Mouse (Mus musculus) lung, embryonic 16.5 days (tissue): ENCODE measurements at regions not wholly inside any gene's neighbourhood (a gene's known extent, or its start where the extent isn't known, plus 50 kb on each side); places are given as distances from the start of the nearest gene placed in this dataset.
A peak's percentile ranks its signal among the peaks of the same experiment; 100 is the strongest.

Source experiments
- ATAC-seq: fragments of 200-750 bp; cut with Nextera tagmentation; 2 replicates; pipeline ENCODE4 v1.8.0; 2017; ENCODE audit warnings: low read depth, mild to moderate bottlenecking, moderate library complexity
- H3K27ac ChIP-seq: fragments of 300-500 bp; sonication (generic); 2 replicates; pipeline ENCODE4 v1.5.1; 2014; ENCODE audit warnings: mild to moderate bottlenecking, control low read depth, low read length
- H3K27me3 ChIP-seq: fragments of 300-500 bp; sonication (generic); 2 replicates; pipeline ENCODE4 v1.6.1; 2014; ENCODE audit warnings: low read depth, low read length, mixed read lengths; ENCODE audit not compliant: control insufficient read depth, insufficient read depth
- H3K36me3 ChIP-seq: fragments of 300-500 bp; sonication (generic); 2 replicates; pipeline ENCODE4 v1.6.1; 2014; ENCODE audit warnings: low read length; ENCODE audit not compliant: control insufficient read depth, insufficient read depth
- H3K4me1 ChIP-seq: fragments of 300-500 bp; sonication (generic); replicated peaks from 2 replicates; pipeline ENCODE4 v1.6.1; 2014; ENCODE audit warnings: low read length, mixed read lengths; ENCODE audit not compliant: control insufficient read depth, insufficient read depth
- H3K4me2 ChIP-seq: fragments of 300-500 bp; sonication (generic); 2 replicates; pipeline ENCODE4 v1.6.1; 2014; ENCODE audit warnings: low read depth, low read length, control low read depth
- H3K4me3 ChIP-seq: fragments of 300-500 bp; sonication (generic); 2 replicates; pipeline ENCODE4 v1.5.1; 2014; ENCODE audit warnings: mild to moderate bottlenecking, low read length, control low read depth
- H3K9ac ChIP-seq: fragments of 300-500 bp; sonication (generic); 2 replicates; pipeline ENCODE4 v1.6.1; 2014; ENCODE audit warnings: low read length, control low read depth
- H3K9me3 ChIP-seq: fragments of 300-500 bp; sonication (generic); 2 replicates; pipeline ENCODE4 v1.6.1; 2016; ENCODE audit warnings: low read length; ENCODE audit not compliant: control insufficient read depth
- WGBS: fragments of 180-500 bp; shearing (Covaris S2); extraction: QIAGEN DNeasy Blood & Tissue Kit; methylation state at CpG from one replicate; pipeline ENCODE4 v1.1.7; 2014; 5-methylcytosine and 5-hydroxymethylcytosine counted together

GRCm38 (mm10) chr10:24481926-24482612 lies 113.2 kb upstream of the Ccn2 start:
- H3K9me3 ChIP-seq: no peaks in the 10 kb centered on the region
- H3K36me3 ChIP-seq: no peaks in the 10 kb centered on the region
- H3K4me3 ChIP-seq: no peak overlapping the region
- no peak overlapping the region for H3K4me2 ChIP-seq
- ATAC-seq: no peak
- no peaks in the 10 kb centered on the region for H3K27me3 ChIP-seq
- H3K27ac ChIP-seq: no peak overlapping the region
- 79% methylated on average over 9 of the region's 9 CpGs for WGBS
- peaks cover 4% of the 10 kb centered on the region; the same call in 1 of the 2 replicates for H3K4me1 ChIP-seq
- no peak overlapping the region for H3K9ac ChIP-seq

- no peak for ATAC-seq
- 50% methylated on average over 3 of the region's 3 CpGs for WGBS
These were observed 112.2 kb upstream of the Ccn2 start for GRCm38 (mm10) chr10:24483053-24483452.

GRCm38 (mm10) chr10:24484101-24484660 lies 111.1 kb upstream of the Ccn2 start:
- Histone ChIP-seq H3K9ac (no peak overlapping the region), H3K27ac (no peak overlapping the region), H3K4me2 (no peak overlapping the region), H3K36me3 (no peaks in the 10 kb centered on the region), H3K9me3 (no peaks in the 10 kb centered on the region), H3K4me3 (no peak overlapping the region), H3K27me3 (no peaks in the 10 kb centered on the region), H3K4me1 (peaks cover 2% of the 10 kb centered on the region; the same call in 1 of the 2 replicates)
- ATAC-seq: no peak
- 26% methylated on average over 5 of the region's 5 CpGs for WGBS

More at GRCm38 (mm10) chr10:24483053-24483452, 112.2 kb upstream of the Ccn2 start:
- Histone ChIP-seq H3K4me2 (no peak overlapping the region), H3K27me3 (no peaks in the 10 kb centered on the region), H3K4me1 (peaks cover 4% of the 10 kb centered on the region; the same call in 1 of the 2 replicates), H3K9me3 (no peaks in the 10 kb centered on the region), H3K27ac (no peak overlapping the region), H3K9ac (no peak overlapping the region), H3K36me3 (no peaks in the 10 kb centered on the region), H3K4me3 (no peak overlapping the region)

- no peak overlapping the region for H3K9ac ChIP-seq
- WGBS: 77% methylated on average over 5 of the region's 5 CpGs
- no peak overlapping the region for H3K27ac ChIP-seq
- no peak for ATAC-seq
- H3K4me1 ChIP-seq: peaks cover 4% of the 10 kb centered on the region; the same call in 1 of the 2 replicates
- H3K4me2 ChIP-seq: no peak overlapping the region
- no peaks in the 10 kb centered on the region for H3K9me3 ChIP-seq
- H3K36me3 ChIP-seq: no peaks in the 10 kb centered on the region
- H3K27me3 ChIP-seq: no peaks in the 10 kb centered on the region
- no peak overlapping the region for H3K4me3 ChIP-seq
These were observed 109.8 kb upstream of the Ccn2 start for GRCm38 (mm10) chr10:24485461-24485860.

- no peaks in the 10 kb centered on the region for H3K27me3 ChIP-seq
- ATAC-seq: no peak
- H3K4me1 ChIP-seq: peaks cover 4% of the 10 kb centered on the region; the same call in 1 of the 2 replicates
- 22% methylated on average over 1 of the region's 1 CpGs for WGBS
- H3K27ac ChIP-seq: no peak overlapping the region
- H3K4me3 ChIP-seq: no peak overlapping the region
- no peak overlapping the region for H3K9ac ChIP-seq
- no peaks in the 10 kb centered on the region for H3K9me3 ChIP-seq
- H3K36me3 ChIP-seq: no peaks in the 10 kb centered on the region
- no peak overlapping the region for H3K4me2 ChIP-seq
These were observed 109.0 kb upstream of the Ccn2 start for GRCm38 (mm10) chr10:24486224-24486623.

GRCm38 (mm10) chr10:24487915-24488314 lies 107.3 kb upstream of the Ccn2 start:
- Histone ChIP-seq H3K4me2 (no peak overlapping the region), H3K4me1 (peaks cover 4% of the 10 kb centered on the region; the same call in 1 of the 2 replicates), H3K9me3 (no peaks in the 10 kb centered on the region), H3K9ac (no peak overlapping the region), H3K27me3 (no peaks in the 10 kb centered on the region), H3K4me3 (no peak overlapping the region), H3K27ac (no peak overlapping the region), H3K36me3 (no peaks in the 10 kb centered on the region)
- ATAC-seq: peak; percentile 28; the same call in 1 of the 2 replicates
- WGBS: 56% methylated on average over 3 of the region's 3 CpGs

GRCm38 (mm10) chr10:24490432-24490831 lies 104.8 kb upstream of the Ccn2 start:
- no peak for ATAC-seq
- peaks cover 18% of the 10 kb centered on the region for H3K4me1 ChIP-seq
- H3K9ac ChIP-seq: no peak overlapping the region
- no peaks in the 10 kb centered on the region for H3K36me3 ChIP-seq
- WGBS: 60% methylated on average over 2 of the region's 2 CpGs
- H3K9me3 ChIP-seq: no peaks in the 10 kb centered on the region
- no peaks in the 10 kb centered on the region for H3K27me3 ChIP-seq
- H3K27ac ChIP-seq: no peak overlapping the region
- no peak overlapping the region for H3K4me3 ChIP-seq
- no peak overlapping the region for H3K4me2 ChIP-seq

- Histone ChIP-seq H3K36me3 (no peaks in the 10 kb centered on the region), H3K27ac (no peak overlapping the region), H3K9me3 (no peaks in the 10 kb centered on the region), H3K9ac (no peak overlapping the region), H3K27me3 (no peaks in the 10 kb centered on the region), H3K4me1 (peaks cover 16% of the 10 kb centered on the region), H3K4me3 (no peak overlapping the region), H3K4me2 (no peak overlapping the region)
- no peak for ATAC-seq
- WGBS: 82% methylated on average over 3 of the region's 3 CpGs
These were observed 103.4 kb upstream of the Ccn2 start for GRCm38 (mm10) chr10:24491848-24492247.

GRCm38 (mm10) chr10:24493392-24493791 lies 101.8 kb upstream of the Ccn2 start:
- peak; percentile 85 for ATAC-seq

More at GRCm38 (mm10) chr10:24493392-24493791, 101.8 kb upstream of the Ccn2 start:
- WGBS: 19% methylated on average over 4 of the region's 4 CpGs
- no peaks in the 10 kb centered on the region for H3K27me3 ChIP-seq
- H3K4me3 ChIP-seq: no peak overlapping the region
- H3K36me3 ChIP-seq: no peaks in the 10 kb centered on the region
- H3K9ac ChIP-seq: no peak overlapping the region
- no peaks in the 10 kb centered on the region for H3K9me3 ChIP-seq
- no peak overlapping the region; the same call in 1 of the 2 replicates for H3K4me2 ChIP-seq
- peak overlapping the region; percentile 84 for H3K27ac ChIP-seq
- peaks cover 16% of the 10 kb centered on the region for H3K4me1 ChIP-seq
